Mouse (Mus musculus) intestine, embryonic 14.5 days (tissue): ENCODE measurements around the gene Ttc34. TPM values are rescaled to one million over a fixed set of nuclear protein-coding genes. Genes with fewer than 3 reads are reported as not detected.

ENCODE experiments used
- ATAC-seq: fragments of 200-750 bp; cut with Nextera tagmentation; replicated peaks from 2 replicates; pipeline ENCODE4 v1.8.0; 2017; ENCODE audit warnings: low read depth, moderate number of reproducible peaks, moderate TSS enrichment, moderate library complexity; ENCODE audit not compliant: low FRiP score, low TSS enrichment
- DNase-seq: peaks from one replicate; pipeline ENCODE4 v3.0.0-alpha.2; 2018; ENCODE audit warnings: low spot score
- H3K27ac ChIP-seq: fragments of 300-500 bp; sonication (generic); 2 replicates; pipeline ENCODE4 v1.5.1; 2014; ENCODE audit warnings: low read depth, mild to moderate bottlenecking, control low read depth
- H3K27me3 ChIP-seq: fragments of 300-500 bp; sonication (generic); replicated peaks from 2 replicates; pipeline ENCODE4 v1.6.1; 2014; ENCODE audit warnings: low read length, control low read depth; ENCODE audit not compliant: control insufficient read depth, insufficient read depth
- H3K36me3 ChIP-seq: fragments of 300-500 bp; sonication (generic); 2 replicates; pipeline ENCODE4 v1.6.1; 2014; ENCODE audit warnings: low read length, control low read depth; ENCODE audit not compliant: control insufficient read depth, insufficient read depth
- H3K4me1 ChIP-seq: fragments of 300-500 bp; sonication (generic); replicated peaks from 2 replicates; pipeline ENCODE4 v1.6.1; 2014; ENCODE audit warnings: low read length, control low read depth, mixed read lengths; ENCODE audit not compliant: control insufficient read depth, insufficient read depth
- H3K4me2 ChIP-seq: fragments of 300-500 bp; sonication (generic); 2 replicates; pipeline ENCODE4 v1.6.1; 2014; ENCODE audit warnings: low read length
- H3K4me3 ChIP-seq: fragments of 300-500 bp; sonication (generic); 2 replicates; pipeline ENCODE4 v1.5.1; 2014; ENCODE audit warnings: low read depth, low read length, control low read depth, mixed read lengths
- H3K9ac ChIP-seq: fragments of 300-500 bp; sonication (generic); 2 replicates; pipeline ENCODE4 v1.6.1; 2014; ENCODE audit warnings: mild to moderate bottlenecking, low read length
- H3K9me3 ChIP-seq: fragments of 300-500 bp; sonication (generic); 2 replicates; pipeline ENCODE4 v1.6.1; 2016; ENCODE audit warnings: low read length, control low read depth; ENCODE audit not compliant: control insufficient read depth
- WGBS: fragments of 180-500 bp; shearing (Covaris S2); extraction: QIAGEN DNeasy Blood & Tissue Kit; methylation state at CpG from one replicate; pipeline ENCODE4 v1.1.7; 2014; 5-methylcytosine and 5-hydroxymethylcytosine counted together
- polyA plus RNA-seq: library from polyadenylated mRNA; unstranded; fragments of >200 nt; fragmentation: Nextera tagmentation; extraction: Ambion mirVana; gene quantifications from 2 replicates; pipeline ENCODE4 v1.2.1, GENCODE M21; 2014

Gene Ttc34
- 0.12 and 0.30 TPM in 2 replicates for polyA plus RNA-seq

- no peak within 1 kb of the TSS for H3K27ac ChIP-seq
- H3K36me3 ChIP-seq, result no peaks in the 10 kb centered on the region
- 51% methylated on average over 2 of the region's 2 CpGs for WGBS
- H3K9me3 ChIP-seq, result no peaks in the 10 kb centered on the region
- H3K9ac ChIP-seq, result no peak within 1 kb of the TSS
- H3K4me3 ChIP-seq, result no peak within 1 kb of the TSS
- no peak within 1 kb of the TSS for H3K4me2 ChIP-seq
- H3K4me1 ChIP-seq, result no peaks in the 10 kb centered on the region
- ATAC-seq (no peak), DNase-seq (peak; percentile 80)
- H3K27me3 ChIP-seq, result no peaks in the 10 kb centered on the region
These were observed at the start of gene Ttc34 for GRCm38 (mm10) chr4:154837170-154837569. Gene Ttc34, plus strand, starts transcription at chr4:154837459.

DNA sequence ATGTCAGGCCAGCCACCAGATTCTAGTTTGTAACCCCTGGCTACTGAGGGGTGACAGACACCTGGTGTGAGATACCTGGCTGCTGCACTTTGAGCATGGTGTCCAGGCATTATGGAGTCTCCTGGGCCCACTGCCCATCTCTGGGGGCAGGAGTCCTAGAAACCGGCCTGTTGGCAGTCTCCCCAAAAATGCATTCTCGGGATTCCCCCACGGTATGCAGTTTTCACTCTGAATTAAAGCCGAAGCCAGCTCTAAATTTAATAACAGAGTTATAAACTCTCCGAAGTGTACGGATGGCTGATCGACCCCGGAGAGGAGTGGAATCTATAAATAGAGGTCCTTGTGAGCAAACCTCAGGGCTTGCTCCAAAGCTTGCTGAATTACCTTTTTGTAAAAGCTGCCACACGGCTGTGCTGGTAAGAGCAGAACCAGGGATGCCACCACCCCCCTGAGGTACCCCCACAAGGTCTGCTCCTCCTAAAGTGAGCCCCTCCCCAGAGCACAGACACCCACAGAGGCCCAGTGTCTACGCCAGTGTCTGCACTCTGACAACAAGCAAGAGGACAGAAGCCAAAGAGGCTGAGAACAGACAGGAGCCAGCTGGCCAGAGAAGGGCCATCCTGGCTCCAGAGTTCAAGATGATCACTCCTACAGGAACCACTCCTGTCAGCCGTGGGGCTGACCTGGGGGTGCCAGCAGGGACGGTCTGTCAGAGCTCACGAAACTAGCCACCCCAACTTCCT lies 49.1 kb upstream of the Ttc34 start:
- Histone ChIP-seq H3K4me2 (no peak overlapping the region), H3K4me1 (peaks cover 24% of the 10 kb centered on the region), H3K4me3 (no peak overlapping the region), H3K9me3 (no peaks in the 10 kb centered on the region), H3K27me3 (no peaks in the 10 kb centered on the region), H3K9ac (no peak overlapping the region), H3K27ac (peak overlapping the region; percentile 27; the same call in 1 of the 2 replicates), H3K36me3 (no peaks in the 10 kb centered on the region)
- ATAC-seq, result no peak
- DNase-seq, result no peak
- 29% methylated on average over 13 of the region's 13 CpGs for WGBS

- no peak overlapping the region for H3K27ac ChIP-seq
- no peak for ATAC-seq
- H3K4me1 ChIP-seq, result peaks cover 13% of the 10 kb centered on the region
- H3K36me3 ChIP-seq, result no peaks in the 10 kb centered on the region
- WGBS, result 73% methylated on average over 7 of the region's 7 CpGs
- no peaks in the 10 kb centered on the region for H3K9me3 ChIP-seq
- H3K9ac ChIP-seq, result no peak overlapping the region
- DNase-seq, result no peak
- no peak overlapping the region for H3K4me2 ChIP-seq
- no peak overlapping the region for H3K4me3 ChIP-seq
- 0 out of 2 replicates have a peak, but pooled peaks cover under 1% of the 10 kb centered on the region for H3K27me3 ChIP-seq
These were observed 45.4 kb upstream of the Ttc34 start for GRCm38 (mm10) chr4:154791894-154792293.

GRCm38 (mm10) chr4:154793499-154793898 lies 43.8 kb upstream of the Ttc34 start:
- H3K36me3 ChIP-seq, result no peaks in the 10 kb centered on the region
- H3K27ac ChIP-seq, result no peak overlapping the region
- no peaks in the 10 kb centered on the region for H3K9me3 ChIP-seq
- H3K9ac ChIP-seq, result no peak overlapping the region
- H3K4me3 ChIP-seq, result no peak overlapping the region
- DNase-seq, result no peak
- H3K27me3 ChIP-seq, result peaks cover 4% of the 10 kb centered on the region; the same call in 1 of the 2 replicates
- peaks cover 3% of the 10 kb centered on the region for H3K4me1 ChIP-seq
- 36% methylated on average over 7 of the region's 7 CpGs for WGBS
- H3K4me2 ChIP-seq, result no peak overlapping the region
- ATAC-seq, result no peak

- H3K4me1 ChIP-seq, result peaks cover 3% of the 10 kb centered on the region; the same call in 1 of the 2 replicates
- WGBS, result 3% methylated on average over 4 of the region's 4 CpGs
- H3K27me3 ChIP-seq, result peaks cover 25% of the 10 kb centered on the region
- DNase-seq (peak; percentile 80), ATAC-seq (no peak)
- no peak overlapping the region for H3K4me3 ChIP-seq
- no peak overlapping the region for H3K9ac ChIP-seq
- H3K9me3 ChIP-seq, result no peaks in the 10 kb centered on the region
- no peak overlapping the region for H3K4me2 ChIP-seq
- H3K27ac ChIP-seq, result no peak overlapping the region
- H3K36me3 ChIP-seq, result no peaks in the 10 kb centered on the region
These were observed 39.4 kb upstream of the Ttc34 start for GRCm38 (mm10) chr4:154797834-154798233.

GRCm38 (mm10) chr4:154800543-154800942 lies 36.7 kb upstream of the Ttc34 start:
- Histone ChIP-seq H3K4me1 (peaks cover 3% of the 10 kb centered on the region; the same call in 1 of the 2 replicates), H3K9me3 (no peaks in the 10 kb centered on the region), H3K9ac (no peak overlapping the region), H3K27ac (no peak overlapping the region), H3K36me3 (no peaks in the 10 kb centered on the region), H3K4me2 (no peak overlapping the region), H3K4me3 (no peak overlapping the region), H3K27me3 (peaks cover 27% of the 10 kb centered on the region)
- WGBS, result 49% methylated on average over 5 of the region's 5 CpGs
- DNase-seq, result no peak
- ATAC-seq, result no peak

DNA sequence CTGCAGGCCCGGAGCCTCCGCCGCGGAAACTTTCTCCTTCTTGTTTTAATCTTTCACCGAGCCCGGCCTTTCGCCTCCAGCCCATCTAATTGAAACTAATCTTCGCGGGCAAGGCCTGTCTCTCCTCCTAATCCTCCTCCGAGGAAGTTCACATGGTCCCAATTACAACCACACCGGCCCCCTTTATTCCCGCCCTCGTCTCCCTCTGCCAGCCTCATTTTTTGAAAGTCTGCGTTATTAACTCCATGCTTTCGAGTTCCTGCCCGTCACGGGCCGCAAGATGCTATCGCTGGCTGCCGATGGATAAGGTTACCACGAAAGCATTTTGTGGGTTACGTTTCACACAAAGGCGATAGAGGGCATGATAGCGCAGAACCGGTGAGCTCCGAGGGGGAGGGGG lies 35.0 kb upstream of the Ttc34 start:
- ATAC-seq (no peak), DNase-seq (no peak)
- no peak overlapping the region for H3K9ac ChIP-seq
- H3K4me1 ChIP-seq, result peaks cover 3% of the 10 kb centered on the region; the same call in 1 of the 2 replicates
- H3K27me3 ChIP-seq, result peaks cover 23% of the 10 kb centered on the region
- no peak overlapping the region; the same call in 1 of the 2 replicates for H3K4me3 ChIP-seq
- H3K36me3 ChIP-seq, result no peaks in the 10 kb centered on the region
- H3K9me3 ChIP-seq, result no peaks in the 10 kb centered on the region
- peak overlapping the region; percentile 30 for H3K4me2 ChIP-seq
- no peak overlapping the region for H3K27ac ChIP-seq
- 9% methylated on average over 26 of the region's 26 CpGs for WGBS

- Histone ChIP-seq H3K9me3 (no peaks in the 10 kb centered on the region), H3K36me3 (no peaks in the 10 kb centered on the region), H3K4me2 (no peak overlapping the region), H3K27ac (no peak overlapping the region), H3K4me3 (no peak overlapping the region), H3K27me3 (no peaks in the 10 kb centered on the region), H3K9ac (no peak overlapping the region), H3K4me1 (no peaks in the 10 kb centered on the region; the same call in 1 of the 2 replicates)
- peak; percentile 25 for ATAC-seq
- WGBS, result 34% methylated on average over 6 of the region's 6 CpGs
- peak; percentile 74 for DNase-seq
These were observed 11.6 kb upstream of the Ttc34 start for GRCm38 (mm10) chr4:154825662-154826061.

DNA sequence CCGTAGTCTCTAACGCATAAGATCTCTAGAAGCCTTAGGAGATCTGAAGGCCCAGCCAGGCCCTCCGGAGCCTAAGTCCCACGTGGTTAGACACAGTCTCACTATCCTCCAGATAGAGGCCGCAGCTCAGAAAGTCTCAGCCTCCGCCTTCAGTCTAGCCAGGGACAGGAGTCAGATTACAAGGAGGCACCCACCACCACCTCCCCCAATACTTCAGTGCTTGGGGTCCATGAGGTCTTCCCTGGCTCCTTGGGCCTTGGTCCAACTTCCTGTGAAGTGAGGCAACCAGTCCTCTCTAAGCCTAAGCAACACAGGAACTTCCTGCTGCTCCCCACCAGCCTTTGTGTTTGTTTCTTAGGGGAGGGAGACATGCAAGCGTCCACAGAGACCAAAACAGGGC lies 11.0 kb upstream of the Ttc34 start:
- no peaks in the 10 kb centered on the region for H3K27me3 ChIP-seq
- H3K9me3 ChIP-seq, result no peaks in the 10 kb centered on the region
- no peak overlapping the region for H3K4me3 ChIP-seq
- no peak overlapping the region for H3K27ac ChIP-seq
- 50% methylated on average over 7 of the region's 7 CpGs for WGBS
- ATAC-seq (no peak), DNase-seq (no peak)
- H3K9ac ChIP-seq, result no peak overlapping the region
- H3K4me2 ChIP-seq, result no peak overlapping the region
- H3K36me3 ChIP-seq, result no peaks in the 10 kb centered on the region
- no peaks in the 10 kb centered on the region; the same call in 1 of the 2 replicates for H3K4me1 ChIP-seq
